Mouse (Mus musculus): ENCODE results near the gene Tns4. TPM values are rescaled to one million over a fixed set of nuclear protein-coding genes. Genes with fewer than 3 reads are reported as not detected.

Gene Tns4
- polyA plus RNA-seq (2015; fragmentation: Nextera tagmentation; extraction: Ambion mirVana): 0.10 and 0.16 TPM in 2 replicates

DNA sequence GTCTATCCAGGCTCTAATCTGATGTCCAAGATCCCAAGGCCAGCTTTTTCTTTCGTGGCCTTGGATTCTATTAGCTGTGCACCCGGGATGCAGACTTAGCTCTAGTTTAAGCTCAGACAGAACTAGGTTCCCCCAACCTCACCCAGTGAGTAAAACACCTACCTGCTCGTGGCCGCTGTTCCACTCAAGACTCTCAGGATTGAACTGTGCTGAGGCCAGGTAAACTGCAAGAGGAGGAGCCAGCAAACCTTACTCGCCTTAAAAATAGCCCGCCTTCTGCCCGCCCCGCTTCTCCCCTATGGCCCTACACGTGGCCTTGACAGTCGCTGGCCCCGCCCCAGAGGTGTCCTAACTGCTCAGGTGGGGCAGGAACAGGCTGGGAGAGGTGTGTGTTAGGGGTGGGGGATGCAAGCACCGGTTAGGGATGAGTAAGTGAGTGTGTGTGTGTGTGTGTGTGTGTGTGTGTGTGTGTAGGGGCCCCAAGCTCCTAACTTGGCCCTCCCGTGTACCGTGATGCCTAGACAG, at the start of gene Tns4:
Gene Tns4 (minus strand): TSS at position 230 of the 525 bp plus-strand sequence.
- no peaks in the 10 kb centered on the region for H3K9me3 ChIP-seq
- H3K9ac ChIP-seq (replicated peaks): no peak within 1 kb of the TSS
- 64% methylated on average over 14 of the region's 14 CpGs for WGBS
- ATAC-seq: no peak
- no peaks in the 10 kb centered on the region for H3K4me1 ChIP-seq (replicated peaks)
- H3K27ac ChIP-seq: no peak within 1 kb of the TSS
- no peaks in the 10 kb centered on the region for H3K27me3 ChIP-seq
- H3K36me3 ChIP-seq: no peaks in the 10 kb centered on the region
- no peak within 1 kb of the TSS for H3K4me2 ChIP-seq (replicated peaks)
- no peak within 1 kb of the TSS for H3K4me3 ChIP-seq (replicated peaks)

GRCm38 (mm10) chr11:99137385-99137784, 48.3 kb upstream of the Tns4 start:
- H3K27ac ChIP-seq: no peak overlapping the region
- WGBS: 75% methylated on average over 4 of the region's 4 CpGs
- no peaks in the 10 kb centered on the region for H3K9me3 ChIP-seq
- no peak for ATAC-seq
- no peaks in the 10 kb centered on the region for H3K27me3 ChIP-seq
- H3K4me2 ChIP-seq (replicated peaks): no peak overlapping the region
- H3K4me3 ChIP-seq (replicated peaks): no peak overlapping the region
- H3K36me3 ChIP-seq: no peaks in the 10 kb centered on the region
- peaks cover 10% of the 10 kb centered on the region for H3K4me1 ChIP-seq (replicated peaks)
- no peak overlapping the region for H3K9ac ChIP-seq (replicated peaks)

GRCm38 (mm10) chr11:99136961-99137360, 47.9 kb upstream of the Tns4 start:
- H3K27me3 ChIP-seq: no peaks in the 10 kb centered on the region
- H3K9ac ChIP-seq (replicated peaks): no peak overlapping the region
- H3K36me3 ChIP-seq: no peaks in the 10 kb centered on the region
- peaks cover 14% of the 10 kb centered on the region for H3K4me1 ChIP-seq (replicated peaks)
- no peak for ATAC-seq
- H3K9me3 ChIP-seq: no peaks in the 10 kb centered on the region
- no peak overlapping the region for H3K27ac ChIP-seq
- no peak overlapping the region for H3K4me2 ChIP-seq (replicated peaks)
- 52% methylated on average over 4 of the region's 4 CpGs for WGBS
- no peak overlapping the region for H3K4me3 ChIP-seq (replicated peaks)

DNA sequence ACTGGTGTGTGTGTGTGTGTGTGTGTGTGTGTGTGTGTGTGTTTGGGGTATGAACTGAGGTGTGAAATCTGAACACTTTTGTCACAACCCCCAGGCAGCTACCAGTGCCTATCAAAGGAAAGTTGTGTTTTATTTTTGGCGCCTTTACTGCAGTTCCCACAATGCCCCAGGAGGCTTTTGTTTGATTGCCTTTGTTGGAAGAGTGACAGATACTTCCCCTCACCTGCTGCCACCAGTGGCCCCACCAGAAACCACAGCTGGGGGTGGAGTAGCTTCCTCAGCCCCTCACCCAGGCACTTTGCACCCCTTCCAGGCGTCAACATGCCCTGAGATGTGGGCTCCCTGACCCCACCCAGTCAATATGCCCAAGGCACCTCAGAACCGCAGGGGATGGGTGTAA, 47.3 kb upstream of the Tns4 start:
- no peak for ATAC-seq
- Histone ChIP-seq H3K4me1 (replicated peaks) (peaks cover 20% of the 10 kb centered on the region), H3K4me3 (replicated peaks) (no peak overlapping the region), H3K27ac (no peak overlapping the region), H3K9me3 (no peaks in the 10 kb centered on the region), H3K4me2 (replicated peaks) (no peak overlapping the region), H3K9ac (replicated peaks) (no peak overlapping the region), H3K36me3 (no peaks in the 10 kb centered on the region), H3K27me3 (no peaks in the 10 kb centered on the region)
- WGBS: 56% methylated on average over 3 of the region's 3 CpGs

GRCm38 (mm10) chr11:99135047-99135440, 45.9 kb upstream of the Tns4 start:
- no peaks in the 10 kb centered on the region for H3K36me3 ChIP-seq
- 68% methylated on average over 8 of the region's 8 CpGs for WGBS
- no peak overlapping the region for H3K4me2 ChIP-seq (replicated peaks)
- H3K9ac ChIP-seq (replicated peaks): no peak overlapping the region
- no peak for ATAC-seq
- H3K27me3 ChIP-seq: no peaks in the 10 kb centered on the region
- no peak overlapping the region for H3K4me3 ChIP-seq (replicated peaks)
- H3K27ac ChIP-seq: no peak overlapping the region
- H3K4me1 ChIP-seq (replicated peaks): peaks cover 22% of the 10 kb centered on the region
- no peaks in the 10 kb centered on the region for H3K9me3 ChIP-seq

GRCm38 (mm10) chr11:99134266-99135046, 45.4 kb upstream of the Tns4 start:
- Histone ChIP-seq H3K4me2 (replicated peaks) (no peak overlapping the region), H3K9me3 (no peaks in the 10 kb centered on the region), H3K27ac (no peak overlapping the region), H3K9ac (replicated peaks) (no peak overlapping the region), H3K27me3 (no peaks in the 10 kb centered on the region), H3K4me3 (replicated peaks) (no peak overlapping the region), H3K4me1 (replicated peaks) (peaks cover 22% of the 10 kb centered on the region), H3K36me3 (no peaks in the 10 kb centered on the region)
- no peak for ATAC-seq
- WGBS: 78% methylated on average over 15 of the region's 15 CpGs

DNA sequence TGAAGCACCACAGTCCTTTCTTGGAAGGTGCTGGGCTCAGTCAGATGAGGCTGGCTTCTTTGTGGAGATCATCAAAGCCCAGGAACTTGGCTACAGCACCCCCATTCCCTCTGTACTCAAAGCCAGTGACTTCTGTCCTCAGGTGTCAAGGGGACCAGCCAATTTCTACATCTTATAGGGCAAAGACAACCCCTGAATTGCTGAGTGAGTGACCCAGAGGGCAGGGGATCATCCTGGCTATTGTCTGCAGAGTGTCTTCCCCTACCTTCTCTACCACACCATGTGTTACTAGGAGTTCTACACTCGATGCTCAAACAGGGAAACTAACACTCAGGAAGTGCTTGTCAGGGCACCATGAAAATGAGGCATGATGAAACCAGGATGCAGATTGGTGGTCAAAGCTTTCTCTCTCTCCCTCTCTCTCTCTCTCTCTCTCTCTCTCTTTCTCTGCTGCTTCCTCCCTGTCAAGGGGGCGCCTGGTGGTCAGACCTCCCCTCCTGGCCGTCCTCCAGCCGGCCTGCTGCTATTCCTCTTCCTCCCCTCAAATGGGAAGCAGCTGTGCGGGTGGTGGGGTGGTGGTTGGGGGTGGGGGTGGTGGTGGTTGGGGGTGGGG, 44.3 kb upstream of the Tns4 start:
- WGBS: 70% methylated on average over 5 of the region's 5 CpGs
- H3K9ac ChIP-seq (replicated peaks): no peak overlapping the region
- H3K4me2 ChIP-seq (replicated peaks): no peak overlapping the region
- no peak for ATAC-seq
- H3K9me3 ChIP-seq: no peaks in the 10 kb centered on the region
- H3K4me1 ChIP-seq (replicated peaks): peaks cover 22% of the 10 kb centered on the region
- H3K27ac ChIP-seq: no peak overlapping the region
- no peaks in the 10 kb centered on the region for H3K36me3 ChIP-seq
- H3K27me3 ChIP-seq: no peaks in the 10 kb centered on the region
- H3K4me3 ChIP-seq (replicated peaks): no peak overlapping the region

- peak; percentile 82 for ATAC-seq
- Histone ChIP-seq H3K4me1 (replicated peaks) (peaks cover 22% of the 10 kb centered on the region), H3K4me2 (replicated peaks) (peak overlapping the region; percentile 48), H3K4me3 (replicated peaks) (peak overlapping the region; percentile 17), H3K27me3 (no peaks in the 10 kb centered on the region), H3K9ac (replicated peaks) (peak overlapping the region; percentile 39), H3K27ac (peak overlapping the region; percentile 84), H3K36me3 (no peaks in the 10 kb centered on the region), H3K9me3 (no peaks in the 10 kb centered on the region)
- under 1% methylated on average over 11 of the region's 11 CpGs for WGBS
Measured at GRCm38 (mm10) chr11:99132091-99132730, 43.1 kb upstream of the Tns4 start.

- no peaks in the 10 kb centered on the region for H3K36me3 ChIP-seq
- peaks cover 19% of the 10 kb centered on the region for H3K4me1 ChIP-seq (replicated peaks)
Measured at GRCm38 (mm10) chr11:99131463-99131840, 42.3 kb upstream of the Tns4 start.

GRCm38 (mm10) chr11:99130736-99131462, 41.8 kb upstream of the Tns4 start:
- no peak overlapping the region for H3K4me3 ChIP-seq (replicated peaks)
- ATAC-seq: no peak
- peaks cover 17% of the 10 kb centered on the region for H3K4me1 ChIP-seq (replicated peaks)
- no peaks in the 10 kb centered on the region for H3K9me3 ChIP-seq
- H3K27ac ChIP-seq: peak overlapping the region; percentile 84
- H3K4me2 ChIP-seq (replicated peaks): no peak overlapping the region
- 59% methylated on average over 5 of the region's 5 CpGs for WGBS
- no peaks in the 10 kb centered on the region for H3K36me3 ChIP-seq
- H3K9ac ChIP-seq (replicated peaks): no peak overlapping the region
- no peaks in the 10 kb centered on the region for H3K27me3 ChIP-seq

More at GRCm38 (mm10) chr11:99131463-99131840, 42.3 kb upstream of the Tns4 start:
- Histone ChIP-seq H3K4me2 (replicated peaks) (0 out of 2 replicates have a peak overlapping the region, but pooled peaks have one; percentile 48), H3K9ac (replicated peaks) (no peak overlapping the region), H3K9me3 (no peaks in the 10 kb centered on the region), H3K4me3 (replicated peaks) (no peak overlapping the region), H3K27ac (peak overlapping the region; percentile 84), H3K27me3 (no peaks in the 10 kb centered on the region)
- no peak for ATAC-seq
- 52% methylated on average over 12 of the region's 12 CpGs for WGBS

- ATAC-seq: no peak
- no peak overlapping the region for H3K27ac ChIP-seq
- WGBS: 71% methylated on average over 2 of the region's 2 CpGs
Measured at GRCm38 (mm10) chr11:99129287-99129686, 40.2 kb upstream of the Tns4 start.

More at GRCm38 (mm10) chr11:99129287-99129686, 40.2 kb upstream of the Tns4 start:
- Histone ChIP-seq H3K9me3 (no peaks in the 10 kb centered on the region), H3K27me3 (no peaks in the 10 kb centered on the region), H3K4me3 (replicated peaks) (no peak overlapping the region), H3K9ac (replicated peaks) (no peak overlapping the region), H3K36me3 (no peaks in the 10 kb centered on the region), H3K4me1 (replicated peaks) (peaks cover 22% of the 10 kb centered on the region), H3K4me2 (replicated peaks) (no peak overlapping the region)

All from midbrain, embryonic 13.5 days (tissue).